Mouse (Mus musculus) thymus, adult 2 months (tissue): ENCODE data around the gene Dvl2. TPM values are rescaled to one million over a fixed set of nuclear protein-coding genes. Genes with fewer than 3 reads are reported as not detected.

Experiments used
- DNase-seq: peaks from one replicate; pipeline ENCODE4 v3.0.0; 2021
- H3K27ac ChIP-seq: fragments of 200-500 bp; 2 replicates; pipeline ENCODE4 v1.5.1; 2012; ENCODE audit warnings: low read length, control low read depth; ENCODE audit not compliant: control insufficient read depth, insufficient read depth
- H3K27me3 ChIP-seq: fragments of 200-500 bp; 2 replicates; pipeline ENCODE4 v1.6.1; 2012; ENCODE audit warnings: mild to moderate bottlenecking, low read length, moderate library complexity, mixed read lengths; ENCODE audit not compliant: control insufficient read depth, insufficient read depth
- H3K36me3 ChIP-seq: fragments of 200-500 bp; 2 replicates; pipeline ENCODE4 v1.6.1; 2012; ENCODE audit warnings: mild to moderate bottlenecking, low read length, moderate library complexity; ENCODE audit not compliant: control insufficient read depth, insufficient read depth
- H3K4me1 ChIP-seq: fragments of 200-500 bp; replicated peaks from 2 replicates; pipeline ENCODE4 v1.6.1; 2012; ENCODE audit warnings: low read length; ENCODE audit not compliant: control insufficient read depth, insufficient read depth
- H3K4me3 ChIP-seq: fragments of 200-500 bp; 2 replicates; pipeline ENCODE4 v1.5.1; 2012; ENCODE audit warnings: mild to moderate bottlenecking, low read length, control low read depth, moderate library complexity; ENCODE audit not compliant: control insufficient read depth, insufficient read depth
- CTCF ChIP-seq: fragments of 200-500 bp; IDR thresholded peaks from 2 replicates; pipeline ENCODE4 v1.5.1; 2012; ENCODE audit warnings: mild to moderate bottlenecking, control low read depth, low read length, moderate library complexity, borderline replicate concordance; ENCODE audit not compliant: control insufficient read depth, poor library complexity, insufficient read depth; ENCODE audit errors: extremely low read depth
- POLR2A ChIP-seq: fragments of 200-500 bp; IDR thresholded peaks from 2 replicates; pipeline ENCODE4 v1.6.1; 2012; ENCODE audit warnings: mild to moderate bottlenecking, low read length, control low read depth, moderate library complexity; ENCODE audit not compliant: control insufficient read depth, poor library complexity, insufficient read depth; ENCODE audit errors: extremely low read depth
- WGBS: fragments of 180-500 bp; shearing (Covaris S2); methylation state at CpG from one replicate; pipeline ENCODE4 v1.1.7; 2018; 5-methylcytosine and 5-hydroxymethylcytosine counted together
- polyA plus RNA-seq: library from polyadenylated mRNA; depleted of rRNA; stranded (reverse); fragments of >200 nt; gene quantifications from 2 replicates; pipeline ENCODE4 v1.2.3, GENCODE M21; 2012

Dvl2 gene
- polyA plus RNA-seq, 1 experiment: 52.4 TPM

- 87% methylated on average over 6 of the region's 6 CpGs for WGBS
- H3K4me3 ChIP-seq: no peak overlapping the region
- H3K27ac ChIP-seq: no peak overlapping the region
- TF ChIP-seq POLR2A (no peak), CTCF (no peak)
- no peaks in the 10 kb centered on the region for H3K4me1 ChIP-seq
- no peaks in the 10 kb centered on the region; the same call in 1 of the 2 replicates for H3K27me3 ChIP-seq
- no peaks in the 10 kb centered on the region for H3K36me3 ChIP-seq
- DNase-seq: no peak
These were observed 49.0 kb downstream of the Dvl2 start for GRCm38 (mm10) chr11:70049366-70049765.

- H3K36me3 ChIP-seq: no peaks in the 10 kb centered on the region
- no peaks in the 10 kb centered on the region for H3K4me1 ChIP-seq
- peak; percentile 19 for DNase-seq
- no peak overlapping the region for H3K27ac ChIP-seq
- H3K4me3 ChIP-seq: no peak overlapping the region
- no peaks in the 10 kb centered on the region; the same call in 1 of the 2 replicates for H3K27me3 ChIP-seq
- TF ChIP-seq CTCF (no peak), POLR2A (no peak)
- WGBS: 68% methylated on average over 10 of the region's 10 CpGs
These were observed 49.4 kb downstream of the Dvl2 start for GRCm38 (mm10) chr11:70049816-70050215.

GRCm38 (mm10) chr11:70053156-70053555 is 52.8 kb downstream of the Dvl2 start:
- TF ChIP-seq CTCF: no peak
- TF ChIP-seq POLR2A: no peak

GRCm38 (mm10) chr11:70053898-70054570 is 53.6 kb downstream of the Dvl2 start, which contains the start of gene Asgr1:
Gene Asgr1 (plus strand): TSS chr11:70054085.
- Histone ChIP-seq H3K27ac (no peak within 1 kb of the TSS), H3K4me3 (no peak within 1 kb of the TSS), H3K4me1 (no peaks in the 10 kb centered on the region), H3K27me3 (no peaks in the 10 kb centered on the region; the same call in 1 of the 2 replicates), H3K36me3 (no peaks in the 10 kb centered on the region)
- WGBS: 95% methylated on average over 10 of the region's 10 CpGs
- no peak for DNase-seq
- no peak for TF ChIP-seq POLR2A
- no peak for TF ChIP-seq CTCF

More at GRCm38 (mm10) chr11:70053156-70053555, 52.8 kb downstream of the Dvl2 start:
- no peak for DNase-seq
- H3K27me3 ChIP-seq: no peaks in the 10 kb centered on the region; the same call in 1 of the 2 replicates
- H3K27ac ChIP-seq: no peak overlapping the region
- H3K4me1 ChIP-seq: no peaks in the 10 kb centered on the region
- no peaks in the 10 kb centered on the region for H3K36me3 ChIP-seq
- H3K4me3 ChIP-seq: no peak overlapping the region
- 87% methylated on average over 7 of the region's 7 CpGs for WGBS

- peak; percentile 72; the same call in 1 of the 2 replicates for TF ChIP-seq CTCF
- TF ChIP-seq POLR2A: no peak
- no peaks in the 10 kb centered on the region for H3K4me1 ChIP-seq
- H3K36me3 ChIP-seq: no peaks in the 10 kb centered on the region
- H3K4me3 ChIP-seq: no peak overlapping the region
- H3K27me3 ChIP-seq: no peaks in the 10 kb centered on the region
- H3K27ac ChIP-seq: no peak overlapping the region
- 38% methylated on average over 18 of the region's 18 CpGs for WGBS
- DNase-seq: peak; percentile 82
These were observed 55.3 kb downstream of the Dvl2 start for GRCm38 (mm10) chr11:70055618-70056214.

GRCm38 (mm10) chr11:70057805-70058204 is 57.4 kb downstream of the Dvl2 start:
- WGBS: 95% methylated on average over 9 of the region's 9 CpGs
- no peaks in the 10 kb centered on the region for H3K36me3 ChIP-seq
- DNase-seq: no peak

More at GRCm38 (mm10) chr11:70057805-70058204, 57.4 kb downstream of the Dvl2 start:
- Histone ChIP-seq H3K27ac (no peak overlapping the region), H3K4me3 (no peak overlapping the region), H3K4me1 (no peaks in the 10 kb centered on the region), H3K27me3 (no peaks in the 10 kb centered on the region)
- TF ChIP-seq CTCF (no peak), POLR2A (no peak)
